Mouse (Mus musculus) embryonic facial prominence, embryonic 10.5 days (tissue): Measurements from ENCODE around the gene Camta1. TPM values are rescaled to one million over a fixed set of nuclear protein-coding genes. Genes with fewer than 3 reads are reported as not detected.

Experiments
- DNase-seq: peaks from one replicate; pipeline ENCODE4 v3.0.0-alpha.2; 2017; ENCODE audit warnings: low spot score
- H3K27ac ChIP-seq: fragments of 300-500 bp; sonication (generic); replicated peaks from 2 replicates; pipeline ENCODE4 v1.5.1; 2016; ENCODE audit warnings: mild to moderate bottlenecking
- H3K27me3 ChIP-seq: fragments of 300-500 bp; sonication (generic); replicated peaks from 2 replicates; pipeline ENCODE4 v1.6.1; 2016; ENCODE audit warnings: low read depth, mild to moderate bottlenecking; ENCODE audit not compliant: poor library complexity, severe bottlenecking
- H3K36me3 ChIP-seq: fragments of 300-500 bp; sonication (generic); replicated peaks from 2 replicates; pipeline ENCODE4 v1.6.1; 2016; ENCODE audit warnings: mild to moderate bottlenecking, moderate library complexity
- H3K4me1 ChIP-seq: fragments of 300-500 bp; sonication (generic); 2 replicates; pipeline ENCODE4 v1.6.1; 2016
- H3K4me3 ChIP-seq: fragments of 300-500 bp; sonication (generic); 2 replicates; pipeline ENCODE4 v1.5.1; 2016; ENCODE audit warnings: mild to moderate bottlenecking, moderate library complexity
- H3K9me3 ChIP-seq: fragments of 300-500 bp; sonication (generic); 2 replicates; pipeline ENCODE4 v1.6.1; 2016; ENCODE audit warnings: mild to moderate bottlenecking
- WGBS: fragments of 180-500 bp; shearing (Covaris S2); methylation state at CpG from one replicate; pipeline ENCODE4 v1.1.7; 2016; 5-methylcytosine and 5-hydroxymethylcytosine counted together
- polyA plus RNA-seq: library from polyadenylated mRNA; unstranded; fragments of >200 nt; fragmentation: Nextera tagmentation; extraction: Ambion mirVana; gene quantifications from 2 replicates; pipeline ENCODE4 v1.2.1, GENCODE M21; 2016

The Camta1 gene
- polyA plus RNA-seq, 1 experiment from 2014 or later: 110 TPM

- H3K36me3 ChIP-seq: no peaks in the 10 kb centered on the region
- no peaks in the 10 kb centered on the region for H3K9me3 ChIP-seq
- 38% methylated on average over 21 of the region's 21 CpGs for WGBS
- peak; percentile 23 for DNase-seq
- H3K4me3 ChIP-seq: no peak overlapping the region
- peaks cover 30% of the 10 kb centered on the region for H3K4me1 ChIP-seq
- no peak overlapping the region for H3K27ac ChIP-seq
- no peaks in the 10 kb centered on the region for H3K27me3 ChIP-seq
Measured at GRCm38 (mm10) chr4:151718866-151719475, 142.7 kb downstream of the Camta1 start.

- WGBS: 81% methylated on average over 7 of the region's 7 CpGs
- H3K27ac ChIP-seq: peak overlapping the region; percentile 24; the same call in 1 of the 2 replicates
- H3K36me3 ChIP-seq: no peaks in the 10 kb centered on the region
- no peak for DNase-seq
- no peak overlapping the region for H3K4me3 ChIP-seq
- peaks cover 33% of the 10 kb centered on the region for H3K4me1 ChIP-seq
- H3K9me3 ChIP-seq: no peaks in the 10 kb centered on the region
- no peaks in the 10 kb centered on the region for H3K27me3 ChIP-seq
Measured at GRCm38 (mm10) chr4:151717864-151718263, 143.8 kb downstream of the Camta1 start.

- no peaks in the 10 kb centered on the region for H3K27me3 ChIP-seq
- H3K27ac ChIP-seq: no peak overlapping the region
- DNase-seq: no peak
- H3K9me3 ChIP-seq: no peaks in the 10 kb centered on the region
- no peak overlapping the region for H3K4me3 ChIP-seq
- WGBS: 92% methylated on average over 6 of the region's 6 CpGs
- no peaks in the 10 kb centered on the region for H3K36me3 ChIP-seq
- peaks cover 29% of the 10 kb centered on the region for H3K4me1 ChIP-seq
Measured at GRCm38 (mm10) chr4:151713714-151714113, 148.0 kb downstream of the Camta1 start.

GRCm38 (mm10) chr4:151711406-151711805 is 150.3 kb downstream of the Camta1 start:
- H3K27ac ChIP-seq: no peak overlapping the region
- WGBS: 78% methylated on average over 2 of the region's 2 CpGs
- no peak for DNase-seq
- peaks cover 20% of the 10 kb centered on the region for H3K4me1 ChIP-seq
- no peaks in the 10 kb centered on the region for H3K27me3 ChIP-seq
- H3K9me3 ChIP-seq: no peaks in the 10 kb centered on the region
- H3K4me3 ChIP-seq: no peak overlapping the region
- no peaks in the 10 kb centered on the region for H3K36me3 ChIP-seq

- no peaks in the 10 kb centered on the region for H3K36me3 ChIP-seq
- 14% methylated on average over 7 of the region's 7 CpGs for WGBS
- DNase-seq: peak; percentile 47
- H3K9me3 ChIP-seq: no peaks in the 10 kb centered on the region
- no peaks in the 10 kb centered on the region for H3K27me3 ChIP-seq
- peaks cover 20% of the 10 kb centered on the region for H3K4me1 ChIP-seq
- H3K27ac ChIP-seq: 0 out of 2 replicates have a peak overlapping the region, but pooled peaks have one; percentile 20
- H3K4me3 ChIP-seq: no peak overlapping the region
Measured at GRCm38 (mm10) chr4:151710522-151710921, 151.2 kb downstream of the Camta1 start.

- WGBS: 84% methylated on average over 8 of the region's 8 CpGs
- no peak for DNase-seq
- H3K4me1 ChIP-seq: peaks cover 20% of the 10 kb centered on the region
- no peaks in the 10 kb centered on the region for H3K27me3 ChIP-seq
- H3K27ac ChIP-seq: no peak overlapping the region
- no peak overlapping the region for H3K4me3 ChIP-seq
- H3K36me3 ChIP-seq: no peaks in the 10 kb centered on the region
- H3K9me3 ChIP-seq: no peaks in the 10 kb centered on the region
Measured at GRCm38 (mm10) chr4:151709269-151709668, 152.4 kb downstream of the Camta1 start.

GRCm38 (mm10) chr4:151703069-151703735 is 158.5 kb downstream of the Camta1 start:
- H3K27ac ChIP-seq: no peak overlapping the region
- 90% methylated on average over 14 of the region's 14 CpGs for WGBS
- DNase-seq: no peak
- no peak overlapping the region for H3K4me3 ChIP-seq
- H3K4me1 ChIP-seq: peaks cover 5% of the 10 kb centered on the region; the same call in 1 of the 2 replicates
- no peaks in the 10 kb centered on the region for H3K9me3 ChIP-seq
- H3K27me3 ChIP-seq: no peaks in the 10 kb centered on the region
- no peaks in the 10 kb centered on the region for H3K36me3 ChIP-seq

GRCm38 (mm10) chr4:151702463-151702862 is 159.2 kb downstream of the Camta1 start:
- no peaks in the 10 kb centered on the region for H3K36me3 ChIP-seq
- no peak overlapping the region for H3K27ac ChIP-seq
- H3K27me3 ChIP-seq: no peaks in the 10 kb centered on the region
- no peaks in the 10 kb centered on the region for H3K9me3 ChIP-seq
- WGBS: 87% methylated on average over 11 of the region's 11 CpGs
- no peak overlapping the region for H3K4me3 ChIP-seq
- peaks cover 5% of the 10 kb centered on the region; the same call in 1 of the 2 replicates for H3K4me1 ChIP-seq
- no peak for DNase-seq

GRCm38 (mm10) chr4:151695984-151696383 is 165.7 kb downstream of the Camta1 start:
- Histone ChIP-seq H3K27ac (no peak overlapping the region), H3K4me3 (no peak overlapping the region), H3K27me3 (no peaks in the 10 kb centered on the region), H3K4me1 (peaks cover 2% of the 10 kb centered on the region; the same call in 1 of the 2 replicates), H3K36me3 (no peaks in the 10 kb centered on the region), H3K9me3 (no peaks in the 10 kb centered on the region)
- no peak for DNase-seq
- WGBS: 89% methylated on average over 11 of the region's 11 CpGs

- H3K27me3 ChIP-seq: no peaks in the 10 kb centered on the region
- H3K9me3 ChIP-seq: no peaks in the 10 kb centered on the region
- DNase-seq: no peak
- 84% methylated on average over 7 of the region's 7 CpGs for WGBS
- H3K4me1 ChIP-seq: no peaks in the 10 kb centered on the region
- H3K36me3 ChIP-seq: no peaks in the 10 kb centered on the region
- H3K27ac ChIP-seq: no peak overlapping the region
- H3K4me3 ChIP-seq: no peak overlapping the region
Measured at GRCm38 (mm10) chr4:151694531-151694930, 167.1 kb downstream of the Camta1 start.

- Histone ChIP-seq H3K4me1 (no peaks in the 10 kb centered on the region), H3K27ac (no peak overlapping the region), H3K27me3 (no peaks in the 10 kb centered on the region), H3K4me3 (no peak overlapping the region), H3K9me3 (no peaks in the 10 kb centered on the region), H3K36me3 (no peaks in the 10 kb centered on the region)
- no peak for DNase-seq
- WGBS: 88% methylated on average over 3 of the region's 3 CpGs
Measured at GRCm38 (mm10) chr4:151694047-151694446, 167.6 kb downstream of the Camta1 start.

GRCm38 (mm10) chr4:151690041-151690440 is 171.6 kb downstream of the Camta1 start:
- H3K4me3 ChIP-seq: no peak overlapping the region
- WGBS: 90% methylated on average over 12 of the region's 12 CpGs
- no peaks in the 10 kb centered on the region for H3K4me1 ChIP-seq
- no peak for DNase-seq
- H3K27me3 ChIP-seq: no peaks in the 10 kb centered on the region
- H3K27ac ChIP-seq: no peak overlapping the region
- no peaks in the 10 kb centered on the region for H3K36me3 ChIP-seq
- no peaks in the 10 kb centered on the region for H3K9me3 ChIP-seq

- WGBS: 89% methylated on average over 5 of the region's 5 CpGs
- Histone ChIP-seq H3K4me1 (no peaks in the 10 kb centered on the region), H3K4me3 (no peak overlapping the region), H3K36me3 (no peaks in the 10 kb centered on the region), H3K27ac (no peak overlapping the region), H3K27me3 (no peaks in the 10 kb centered on the region), H3K9me3 (no peaks in the 10 kb centered on the region)
- DNase-seq: no peak
Measured at GRCm38 (mm10) chr4:151688206-151688605, 173.5 kb downstream of the Camta1 start.
